Mouse (Mus musculus) hematopoietic stem cell, adult 5-6 weeks (primary cell): Measurements from ENCODE around the gene Cyp17a1. TPM values are rescaled to one million over a fixed set of nuclear protein-coding genes. Genes with fewer than 3 reads are reported as not detected.

Experiments
- ATAC-seq, 2 experiments: fragments of 125-278 bp in 1 of 2; replicated peaks in 1 of 2; 2 replicates each; pipeline ENCODE4 v1.8.0; 2016 to 2017; ENCODE audit warnings: inconsistent platforms in 2 of 2, mild to moderate bottlenecking in 2 of 2, moderate number of reproducible peaks in 2 of 2, low read depth in 1 of 2, moderate TSS enrichment in 1 of 2; ENCODE audit not compliant: low FRiP score in 2 of 2, poor library complexity in 2 of 2, severe bottlenecking in 2 of 2, insufficient read depth in 1 of 2, low TSS enrichment in 1 of 2
- total RNA-seq: library from RNA; stranded (forward); fragments of 172-1452, 232-1000 nt; gene quantifications from 2 replicates; pipeline ENCODE4 v1.2.3, GENCODE M21; 2017

The Cyp17a1 gene
- total RNA-seq, 1 experiment from 2014 or later, result not detected

DNA sequence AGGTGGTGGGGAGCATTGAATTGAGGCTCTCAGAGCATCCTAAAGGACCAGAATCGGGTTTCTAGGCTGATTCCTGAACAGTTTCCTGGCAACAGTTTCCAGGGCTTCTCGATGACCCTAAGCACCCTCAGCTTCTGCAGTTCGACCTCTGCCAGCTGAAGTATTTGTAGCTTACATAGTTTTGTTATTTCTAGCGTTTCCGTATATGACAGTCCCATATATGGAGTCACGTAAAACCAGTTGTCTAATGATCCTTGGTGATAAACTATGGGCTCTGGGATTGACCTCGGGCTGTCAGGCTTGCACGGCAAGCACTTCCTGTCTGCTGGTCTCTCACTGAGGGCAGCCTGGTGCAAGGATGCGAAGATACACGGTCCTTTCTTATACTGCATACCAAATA is 47.5 kb downstream of the Cyp17a1 start:
- no peak for ATAC-seq

DNA sequence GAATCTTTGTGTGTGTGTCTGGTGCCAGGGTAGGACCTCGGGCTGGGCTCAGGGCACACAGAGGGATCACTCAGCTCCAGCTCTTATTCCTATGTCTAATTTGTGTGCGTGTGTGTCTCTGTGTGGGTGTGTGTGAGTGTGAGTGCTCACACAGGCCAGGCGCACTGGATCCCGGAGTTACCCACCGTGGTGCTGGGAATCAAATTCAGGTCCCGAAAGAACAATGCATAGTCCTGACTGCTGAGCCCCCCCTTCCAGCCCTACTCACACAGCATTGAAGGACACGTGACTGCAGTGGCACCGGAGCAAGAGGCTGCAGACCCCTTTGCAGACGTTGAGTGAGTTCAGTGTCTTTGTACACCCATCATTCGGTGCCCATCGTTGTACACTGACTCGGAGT is 48.0 kb downstream of the Cyp17a1 start:
- ATAC-seq, result no peak

DNA sequence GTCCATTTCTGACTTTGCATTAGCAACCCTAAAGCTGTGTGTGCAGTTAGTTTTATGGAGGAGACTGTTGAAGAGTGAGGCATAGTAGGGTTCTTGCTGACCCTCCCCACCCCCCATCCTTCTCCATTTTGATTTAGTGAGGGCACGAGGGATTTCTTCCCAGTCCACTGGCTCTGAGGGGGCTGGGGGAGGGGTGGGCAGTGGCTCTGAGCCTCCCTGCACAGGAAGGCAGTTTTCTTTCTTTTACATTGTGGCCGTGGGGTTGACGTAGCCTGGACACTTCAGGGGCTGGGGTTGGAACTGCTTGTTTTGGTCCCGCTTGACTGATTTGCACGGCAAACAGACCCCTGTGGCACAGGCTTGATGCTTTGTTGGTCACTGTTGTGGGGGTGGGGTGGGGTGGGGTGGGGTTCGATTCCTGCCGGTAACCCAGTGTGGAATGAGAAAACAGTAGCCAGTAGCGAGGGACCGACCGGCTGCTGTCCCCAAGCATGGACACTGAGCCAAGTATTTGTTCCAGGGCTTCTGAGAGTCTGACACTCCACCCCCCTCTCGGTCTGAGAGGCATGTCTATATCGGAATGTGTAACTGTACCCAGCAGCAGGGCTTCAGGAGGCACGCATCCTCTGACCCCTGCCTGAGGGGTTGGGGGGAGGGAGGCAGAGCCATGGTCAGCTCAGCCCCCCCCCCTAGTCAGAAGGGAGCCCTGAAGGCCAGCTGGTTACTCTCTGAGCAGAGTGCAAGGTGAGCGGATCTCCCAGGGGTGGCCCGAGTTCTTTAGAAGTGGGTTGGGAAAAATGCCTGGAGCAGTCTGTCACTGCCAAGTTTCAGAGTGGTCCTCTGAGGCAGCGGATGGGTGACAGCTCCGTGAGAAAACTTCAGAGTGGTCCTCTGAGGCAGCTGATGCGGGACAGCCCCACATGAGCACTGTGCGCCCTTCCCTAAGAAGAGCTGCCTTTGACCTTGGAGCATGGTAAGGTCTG is 48.9 kb downstream of the Cyp17a1 start:
- ATAC-seq, result no peak

GRCm38 (mm10) chr19:46623194-46623667 is 49.7 kb downstream of the Cyp17a1 start:
- ATAC-seq, result no peak

DNA sequence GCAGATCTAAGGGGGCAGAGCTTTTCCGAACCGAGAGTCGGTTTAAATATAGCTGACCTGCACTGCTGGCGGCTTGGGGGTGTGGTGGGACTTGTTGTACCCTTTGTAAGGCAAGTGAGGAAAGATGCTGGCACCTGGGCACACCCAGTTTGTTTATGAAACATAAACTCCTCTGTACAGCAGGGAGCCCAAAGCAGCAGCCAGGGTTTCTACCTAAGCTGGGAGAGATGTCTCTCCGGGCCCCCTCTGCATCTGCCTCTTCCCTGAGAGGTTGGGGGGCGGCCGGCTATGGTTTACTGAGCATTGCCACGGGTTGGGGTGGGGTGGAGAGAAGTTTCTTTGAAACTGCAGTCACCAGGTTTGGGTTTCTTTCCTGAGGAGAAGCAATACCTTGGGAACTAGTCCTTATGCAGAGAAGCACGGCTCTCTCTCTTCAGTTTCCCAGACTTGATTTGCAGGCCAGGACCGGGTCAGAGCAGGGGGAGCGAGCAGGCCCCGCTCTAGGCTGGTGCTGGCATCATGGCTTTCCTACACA is 50.2 kb downstream of the Cyp17a1 start:
- ATAC-seq, result no peak

- no peak for ATAC-seq
Observed at GRCm38 (mm10) chr19:46621236-46622183, 51.5 kb downstream of the Cyp17a1 start.

GRCm38 (mm10) chr19:46620016-46620808 is 52.8 kb downstream of the Cyp17a1 start:
- ATAC-seq, result no peak

- ATAC-seq, result no peak
Observed at GRCm38 (mm10) chr19:46619518-46619917, 53.5 kb downstream of the Cyp17a1 start.

- no peak for ATAC-seq
Observed at GRCm38 (mm10) chr19:46619001-46619400, 54.0 kb downstream of the Cyp17a1 start.

GRCm38 (mm10) chr19:46618322-46618721 is 54.6 kb downstream of the Cyp17a1 start:
- ATAC-seq, result peak; percentile 46 to 68; a peak in 3 of 4 replicates

DNA sequence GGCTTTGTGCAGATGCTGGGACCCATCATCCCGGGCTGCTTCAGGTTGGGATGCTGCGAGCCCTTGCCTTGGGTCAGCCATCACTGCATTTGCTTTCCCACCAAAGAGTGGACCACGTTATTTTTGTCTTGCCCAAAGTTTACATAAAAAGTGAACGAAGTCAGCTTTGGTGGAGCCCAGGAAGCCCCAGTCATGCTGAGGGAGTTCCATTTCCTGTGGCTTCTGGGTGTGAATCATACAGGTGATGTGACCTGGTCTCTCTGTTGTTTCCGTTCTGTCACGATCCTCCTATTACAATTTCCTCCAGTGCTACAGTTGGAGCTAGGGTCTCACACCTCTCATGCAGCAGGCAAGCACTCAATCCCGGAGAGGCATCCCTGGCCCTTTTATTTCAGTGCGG is 55.6 kb downstream of the Cyp17a1 start:
- no peak for ATAC-seq

Other genes starting within 250 kb of the Cyp17a1 start
- gene Trim8, start 171.5 kb downstream of the Cyp17a1 start, total RNA-seq, result 18.0 and 21.6 TPM in 2 replicates
- gene Arl3, start 100.0 kb downstream of the Cyp17a1 start, total RNA-seq, result 28.8 and 35.8 TPM in 2 replicates
- 7.8 and 12.5 TPM in 2 replicates for gene Sfxn2, start 99.8 kb downstream of the Cyp17a1 start, total RNA-seq
- gene Wbp1l, start 74.1 kb downstream of the Cyp17a1 start, total RNA-seq, result 40.5 and 41.6 TPM in 2 replicates
- 5.9 and 7.6 TPM in 2 replicates for gene Borcs7, start 16.7 kb upstream of the Cyp17a1 start, total RNA-seq
- gene As3mt, start 34.3 kb upstream of the Cyp17a1 start, total RNA-seq, result 62.6 and 67.5 TPM in 2 replicates
- gene Cnnm2, start 88.4 kb upstream of the Cyp17a1 start, total RNA-seq, result 4.3 and 8.4 TPM in 2 replicates